Mouse (Mus musculus): ENCODE data around the gene Nme8. TPM values are rescaled to one million over a fixed set of nuclear protein-coding genes. Genes with fewer than 3 reads are reported as not detected.

Gene Nme8
- total RNA-seq, 2 experiments from 2014 or later, result not detected

GRCm38 (mm10) chr13:19604916-19605315 lies 92.7 kb downstream of the Nme8 start:
- intact Hi-C loops (cut with DNase I), result no loop called here
- DNase-seq (ENCODE audit: low spot score in 2 of 2), result no peak

GRCm38 (mm10) chr13:19603719-19604118 lies 93.9 kb downstream of the Nme8 start:
- no peak for DNase-seq (ENCODE audit: low spot score in 2 of 2)
- intact Hi-C loops (cut with DNase I), result no loop called here

- no peak for DNase-seq (ENCODE audit: low spot score in 2 of 2)
- intact Hi-C loops (cut with DNase I), result no loop called here
These were observed 95.1 kb downstream of the Nme8 start for GRCm38 (mm10) chr13:19602531-19602930.

- intact Hi-C loops (cut with DNase I), result no loop called here
- no peak for DNase-seq (ENCODE audit: low spot score in 2 of 2)
These were observed 98.4 kb downstream of the Nme8 start for GRCm38 (mm10) chr13:19599242-19599641.

GRCm38 (mm10) chr13:19595141-19595540 lies 102.5 kb downstream of the Nme8 start:
- intact Hi-C loops (cut with DNase I), result no loop called here
- no peak for DNase-seq (ENCODE audit: low spot score in 2 of 2)

Other genes starting within 250 kb of the Nme8 start
- gene Epdr1, start 77.9 kb downstream of the Nme8 start, total RNA-seq (2021), result 100 to 1,000 TPM in 1 of 2 experiments, 10 to 100 TPM in 1; 90.9 to 106 TPM
- gene Sfrp4, start 74.7 kb downstream of the Nme8 start, total RNA-seq (2021), result 1 to 10 TPM; 2.2 to 2.4 TPM
- not detected for gene Gpr141, start 126.5 kb upstream of the Nme8 start, total RNA-seq (2021)